Mouse (Mus musculus): ENCODE data around the gene Car15. TPM values are rescaled to one million over a fixed set of nuclear protein-coding genes. Genes with fewer than 3 reads are reported as not detected.

Car15 gene
- polyA plus RNA-seq, 1 experiment from 2014 or later = 1.5 TPM

- no peaks in the 10 kb centered on the region; the same call in 1 of the 2 replicates for H3K36me3 ChIP-seq
- no peaks in the 10 kb centered on the region for H3K9me3 ChIP-seq (replicated peaks)
- H3K4me2 ChIP-seq = peak overlapping the region; percentile 74
- H3K4me3 ChIP-seq = peak overlapping the region; percentile 44
- peak overlapping the region; percentile 48; the same call in 1 of the 2 replicates for H3K9ac ChIP-seq
- H3K27me3 ChIP-seq (replicated peaks) = peaks cover 84% of the 10 kb centered on the region
- peaks cover 70% of the 10 kb centered on the region for H3K4me1 ChIP-seq (replicated peaks)
- no peak for ATAC-seq (ENCODE audit: insufficient number of reproducible peaks, low FRiP score)
- no peak overlapping the region for H3K27ac ChIP-seq (ENCODE audit: poor library complexity, severe bottlenecking)
- 13% methylated on average over 18 of the region's 18 CpGs for WGBS
These were observed 35.7 kb downstream of the Car15 start for GRCm38 (mm10) chr16:17802456-17802838.

DNA sequence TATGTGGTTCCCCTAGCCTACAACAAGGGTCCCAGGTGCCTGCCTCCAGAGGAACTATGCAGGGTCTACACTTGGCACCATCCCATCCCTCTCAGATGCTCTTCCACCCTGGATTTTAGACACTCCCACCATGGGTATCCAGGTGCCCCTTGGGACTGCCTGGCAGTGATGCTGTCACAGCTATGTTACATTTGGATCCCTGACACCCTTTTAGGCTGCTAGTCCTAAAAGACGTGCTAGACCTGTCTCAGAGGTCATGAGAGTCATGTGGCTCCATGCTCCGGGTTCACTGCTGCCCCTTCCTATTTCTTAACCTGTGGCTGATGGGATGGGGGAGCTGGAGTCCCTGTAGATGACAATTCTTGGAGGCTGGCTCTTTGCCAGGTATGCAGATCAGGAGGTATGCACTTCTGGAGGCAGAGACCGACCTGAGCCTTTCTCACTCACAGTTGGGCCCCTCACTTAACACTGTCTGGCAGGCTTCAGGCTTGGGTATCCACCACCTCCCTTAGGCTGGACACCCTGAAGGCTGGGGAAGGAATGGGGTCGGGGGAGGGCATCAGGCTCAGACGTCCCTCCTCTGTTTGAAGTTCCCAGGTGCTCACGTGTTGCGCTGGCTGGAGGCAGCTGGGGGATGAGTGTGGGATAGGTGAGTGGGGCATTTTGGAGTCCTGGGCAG lies 36.2 kb downstream of the Car15 start:
- ATAC-seq (ENCODE audit: insufficient number of reproducible peaks, low FRiP score) = no peak
- H3K27me3 ChIP-seq (replicated peaks) = peaks cover 86% of the 10 kb centered on the region
- 0 out of 2 replicates have a peak overlapping the region, but pooled peaks have one; percentile 44 for H3K4me3 ChIP-seq
- H3K9me3 ChIP-seq (replicated peaks) = no peaks in the 10 kb centered on the region
- peaks cover 68% of the 10 kb centered on the region for H3K4me1 ChIP-seq (replicated peaks)
- H3K9ac ChIP-seq = no peak overlapping the region
- no peak overlapping the region for H3K27ac ChIP-seq (ENCODE audit: poor library complexity, severe bottlenecking)
- WGBS = 11% methylated on average over 7 of the region's 7 CpGs
- H3K36me3 ChIP-seq = no peaks in the 10 kb centered on the region; the same call in 1 of the 2 replicates
- peak overlapping the region; percentile 74; the same call in 1 of the 2 replicates for H3K4me2 ChIP-seq

DNA sequence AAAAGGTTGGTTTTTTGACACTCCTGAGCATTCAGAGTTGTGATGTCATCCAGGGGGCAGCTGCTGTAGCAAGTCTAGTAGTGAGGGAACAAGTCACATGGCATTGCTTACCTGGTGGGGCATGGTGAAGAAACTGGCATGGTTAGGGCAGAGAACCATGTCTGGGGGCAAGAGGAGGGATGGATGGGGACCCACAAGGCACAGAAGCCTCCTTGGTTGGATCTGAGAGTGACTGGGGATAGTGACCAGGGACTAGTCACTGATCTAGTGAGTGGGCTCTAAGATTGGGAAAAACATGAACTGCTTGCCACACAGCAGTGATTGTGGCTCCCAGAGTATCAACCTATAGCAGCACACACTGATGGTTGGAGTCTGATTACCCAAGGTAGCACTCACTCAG lies 38.6 kb downstream of the Car15 start:
- Histone ChIP-seq H3K27me3 (replicated peaks) (peaks cover 76% of the 10 kb centered on the region), H3K27ac (ENCODE audit: poor library complexity, severe bottlenecking) (no peak overlapping the region), H3K9me3 (replicated peaks) (no peaks in the 10 kb centered on the region), H3K36me3 (no peaks in the 10 kb centered on the region; the same call in 1 of the 2 replicates), H3K9ac (no peak overlapping the region), H3K4me2 (no peak overlapping the region), H3K4me1 (replicated peaks) (peaks cover 66% of the 10 kb centered on the region), H3K4me3 (no peak overlapping the region)
- no peak for ATAC-seq (ENCODE audit: insufficient number of reproducible peaks, low FRiP score)

GRCm38 (mm10) chr16:17798321-17799180 lies 39.6 kb downstream of the Car15 start:
- Histone ChIP-seq H3K36me3 (peaks cover 5% of the 10 kb centered on the region), H3K4me3 (peak overlapping the region; percentile 64), H3K27ac (ENCODE audit: poor library complexity, severe bottlenecking) (peak overlapping the region; percentile 77), H3K4me2 (peak overlapping the region; percentile 78), H3K9ac (peak overlapping the region; percentile 83), H3K9me3 (replicated peaks) (no peaks in the 10 kb centered on the region), H3K27me3 (replicated peaks) (peaks cover 65% of the 10 kb centered on the region), H3K4me1 (replicated peaks) (peaks cover 55% of the 10 kb centered on the region)
- peak; percentile 51 for ATAC-seq (ENCODE audit: insufficient number of reproducible peaks, low FRiP score)
- WGBS = 4% methylated on average over 39 of the region's 45 CpGs

- peak overlapping the region; percentile 64 for H3K4me3 ChIP-seq
- no peaks in the 10 kb centered on the region for H3K9me3 ChIP-seq (replicated peaks)
- H3K9ac ChIP-seq = peak overlapping the region; percentile 83
- peak; percentile 11; the same call in 1 of the 2 replicates for ATAC-seq (ENCODE audit: insufficient number of reproducible peaks, low FRiP score)
- peaks cover 59% of the 10 kb centered on the region for H3K27me3 ChIP-seq (replicated peaks)
- H3K27ac ChIP-seq (ENCODE audit: poor library complexity, severe bottlenecking) = peak overlapping the region; percentile 77
- 4% methylated on average over 29 of the region's 29 CpGs for WGBS
- H3K4me1 ChIP-seq (replicated peaks) = peaks cover 49% of the 10 kb centered on the region
- peak overlapping the region; percentile 78 for H3K4me2 ChIP-seq
- H3K36me3 ChIP-seq = peaks cover 12% of the 10 kb centered on the region
These were observed 40.3 kb downstream of the Car15 start for GRCm38 (mm10) chr16:17797812-17798311.

DNA sequence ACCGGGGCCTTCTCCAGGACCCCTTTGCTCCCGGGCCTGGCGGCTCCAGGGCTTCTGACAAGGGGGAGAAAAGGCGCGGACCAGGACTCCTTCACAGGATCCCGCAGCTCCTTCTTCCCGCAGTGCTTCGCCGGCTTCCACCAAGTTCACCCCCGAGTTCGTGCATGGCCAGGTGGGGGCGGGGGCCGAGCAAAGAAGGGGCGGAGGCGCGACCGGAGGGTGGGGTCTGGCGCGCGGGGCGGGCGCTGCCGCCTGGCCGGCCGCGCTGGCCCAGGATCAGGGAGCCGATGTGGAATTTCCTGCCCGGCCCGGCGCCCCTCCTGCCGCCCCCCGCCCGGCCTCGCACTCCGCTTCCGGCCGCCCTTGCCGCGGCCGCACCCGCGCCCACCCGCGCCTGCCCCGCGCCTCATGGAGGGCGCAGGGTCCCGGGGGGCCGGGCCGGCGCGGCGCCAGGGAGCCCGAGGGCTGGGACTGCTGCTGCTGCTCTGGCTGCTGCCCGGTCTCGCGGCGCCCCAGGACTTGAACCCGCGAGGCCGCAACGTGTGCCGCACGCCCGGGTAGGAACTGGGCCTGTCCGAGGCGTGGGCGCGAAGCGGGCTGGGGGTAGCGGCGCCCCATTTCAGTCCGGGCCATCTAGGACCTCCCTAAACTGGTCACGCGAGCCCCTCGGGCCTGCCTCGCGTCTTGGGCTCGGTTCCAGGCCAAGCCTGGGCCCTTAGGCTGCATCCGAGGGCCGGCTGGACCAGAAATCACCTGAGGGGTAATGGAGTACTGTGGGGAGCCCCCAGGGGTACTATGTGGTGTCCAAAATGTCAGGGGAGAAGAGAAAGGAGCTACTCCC lies 41.0 kb downstream of the Car15 start, which contains the start of gene Scarf2:
TSS of gene Scarf2 (plus strand) at position 312 of the 841 bp plus-strand sequence.
- peak; percentile 69 for ATAC-seq (ENCODE audit: insufficient number of reproducible peaks, low FRiP score)
- Histone ChIP-seq H3K27me3 (replicated peaks) (peaks cover 52% of the 10 kb centered on the region), H3K27ac (ENCODE audit: poor library complexity, severe bottlenecking) (peak within 1 kb of the TSS; percentile 77), H3K4me3 (peak within 1 kb of the TSS; percentile 64), H3K9ac (peak within 1 kb of the TSS; percentile 83), H3K36me3 (peaks cover 18% of the 10 kb centered on the region), H3K4me2 (peak within 1 kb of the TSS; percentile 78), H3K4me1 (replicated peaks) (peaks cover 42% of the 10 kb centered on the region), H3K9me3 (replicated peaks) (no peaks in the 10 kb centered on the region)
- 1% methylated on average over 71 of the region's 81 CpGs for WGBS

GRCm38 (mm10) chr16:17796519-17796918 lies 41.6 kb downstream of the Car15 start:
- peaks cover 45% of the 10 kb centered on the region for H3K27me3 ChIP-seq (replicated peaks)
- H3K4me2 ChIP-seq = peak overlapping the region; percentile 78
- no peak for ATAC-seq (ENCODE audit: insufficient number of reproducible peaks, low FRiP score)
- peaks cover 24% of the 10 kb centered on the region for H3K36me3 ChIP-seq
- H3K9ac ChIP-seq = peak overlapping the region; percentile 83; the same call in 1 of the 2 replicates
- no peaks in the 10 kb centered on the region for H3K9me3 ChIP-seq (replicated peaks)
- peak overlapping the region; percentile 64 for H3K4me3 ChIP-seq
- H3K4me1 ChIP-seq (replicated peaks) = peaks cover 35% of the 10 kb centered on the region
- no peak overlapping the region for H3K27ac ChIP-seq (ENCODE audit: poor library complexity, severe bottlenecking)

- H3K27ac ChIP-seq (ENCODE audit: poor library complexity, severe bottlenecking) = no peak overlapping the region
- no peak overlapping the region for H3K9ac ChIP-seq
- peaks cover 36% of the 10 kb centered on the region for H3K27me3 ChIP-seq (replicated peaks)
- peaks cover 35% of the 10 kb centered on the region for H3K4me1 ChIP-seq (replicated peaks)
- H3K36me3 ChIP-seq = peaks cover 30% of the 10 kb centered on the region
- ATAC-seq (ENCODE audit: insufficient number of reproducible peaks, low FRiP score) = no peak
- no peak overlapping the region for H3K4me3 ChIP-seq
- H3K4me2 ChIP-seq = no peak overlapping the region
- no peaks in the 10 kb centered on the region for H3K9me3 ChIP-seq (replicated peaks)
- 63% methylated on average over 5 of the region's 5 CpGs for WGBS
These were observed 42.5 kb downstream of the Car15 start for GRCm38 (mm10) chr16:17795643-17796042.

- H3K4me2 ChIP-seq = no peak overlapping the region
- H3K4me1 ChIP-seq (replicated peaks) = peaks cover 27% of the 10 kb centered on the region
- ATAC-seq (ENCODE audit: insufficient number of reproducible peaks, low FRiP score) = no peak
- H3K36me3 ChIP-seq = peaks cover 44% of the 10 kb centered on the region
- no peak overlapping the region for H3K27ac ChIP-seq (ENCODE audit: poor library complexity, severe bottlenecking)
- H3K9ac ChIP-seq = no peak overlapping the region
- peaks cover 20% of the 10 kb centered on the region for H3K27me3 ChIP-seq (replicated peaks)
- WGBS = 84% methylated on average over 4 of the region's 4 CpGs
- H3K4me3 ChIP-seq = no peak overlapping the region
- no peaks in the 10 kb centered on the region for H3K9me3 ChIP-seq (replicated peaks)
These were observed 44.1 kb downstream of the Car15 start for GRCm38 (mm10) chr16:17794047-17794446.

- peaks cover 16% of the 10 kb centered on the region for H3K4me1 ChIP-seq (replicated peaks)
- no peak overlapping the region for H3K9ac ChIP-seq
- no peak overlapping the region for H3K4me3 ChIP-seq
- no peak for ATAC-seq (ENCODE audit: insufficient number of reproducible peaks, low FRiP score)
- WGBS = 70% methylated on average over 3 of the region's 3 CpGs
- no peak overlapping the region for H3K27ac ChIP-seq (ENCODE audit: poor library complexity, severe bottlenecking)
- peaks cover 17% of the 10 kb centered on the region for H3K27me3 ChIP-seq (replicated peaks)
- no peak overlapping the region for H3K4me2 ChIP-seq
- H3K36me3 ChIP-seq = peaks cover 56% of the 10 kb centered on the region
- H3K9me3 ChIP-seq (replicated peaks) = no peaks in the 10 kb centered on the region
These were observed 45.4 kb downstream of the Car15 start for GRCm38 (mm10) chr16:17792728-17793127.
